Mouse (Mus musculus) stomach, postnatal 0 days (tissue): ENCODE measurements around the gene Pdcd11.

Experiments used
- CTCF ChIP-seq: IDR thresholded peaks from 2 replicates; pipeline ENCODE4 v1.5.1; 2016; ENCODE audit warnings: antibody characterized with exemption, low read depth, mild to moderate bottlenecking, moderate library complexity
- EP300 ChIP-seq: optimal IDR thresholded peaks from 2 replicates; pipeline ENCODE3; 2016; ENCODE audit warnings: antibody characterized with exemption

DNA sequence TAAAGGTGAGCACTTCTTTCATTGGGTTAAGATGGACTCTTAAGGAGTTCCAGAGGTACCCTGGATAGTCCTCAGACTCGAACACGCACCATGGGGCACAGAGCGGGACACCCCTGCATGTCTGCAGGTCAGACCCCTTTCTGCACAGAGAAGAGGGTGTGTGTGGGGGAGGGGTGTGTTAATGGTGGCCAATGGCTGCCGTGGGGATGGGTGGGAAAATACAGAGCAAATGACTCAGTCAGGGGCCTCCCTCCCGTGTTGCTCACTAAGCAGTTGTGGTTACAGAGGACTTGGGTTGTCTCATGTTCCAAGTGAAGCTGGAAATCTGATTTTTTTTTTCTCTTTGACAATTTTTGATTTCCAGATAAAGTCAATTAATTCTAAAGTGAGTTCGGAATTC is 51.9 kb downstream of the Pdcd11 start:
- no peak for TF ChIP-seq CTCF
- no peak for TF ChIP-seq EP300
